Mouse (Mus musculus): ENCODE data around the gene Rapgef4.
A peak's percentile ranks its signal among the peaks of the same experiment; 100 is the strongest.

Rapgef4 gene

GRCm38 (mm10) chr2:71985730-71986129 lies 4.7 kb downstream of the Rapgef4 start:
- DNase-seq: no peak

- no peak for DNase-seq
Measured at GRCm38 (mm10) chr2:71986276-71986848, 5.3 kb downstream of the Rapgef4 start.

GRCm38 (mm10) chr2:71988572-71988971 lies 7.5 kb downstream of the Rapgef4 start:
- DNase-seq: no peak

GRCm38 (mm10) chr2:71992129-71992528 lies 11.1 kb downstream of the Rapgef4 start:
- no peak for DNase-seq

- no peak for DNase-seq
Measured at GRCm38 (mm10) chr2:71993729-71994423, 12.8 kb downstream of the Rapgef4 start.

- DNase-seq: no peak
Measured at GRCm38 (mm10) chr2:71998531-71998930, 17.5 kb downstream of the Rapgef4 start.

- no peak for DNase-seq
Measured at GRCm38 (mm10) chr2:72000102-72000501, 19.1 kb downstream of the Rapgef4 start.

GRCm38 (mm10) chr2:72002843-72003370 lies 21.9 kb downstream of the Rapgef4 start:
- DNase-seq: no peak

- no peak for DNase-seq
Measured at GRCm38 (mm10) chr2:72003756-72004525, 22.9 kb downstream of the Rapgef4 start.

- DNase-seq: no peak
Measured at GRCm38 (mm10) chr2:72005051-72005450, 24.0 kb downstream of the Rapgef4 start.

GRCm38 (mm10) chr2:72009446-72010218 lies 28.6 kb downstream of the Rapgef4 start:
- peak; percentile 57 for DNase-seq

GRCm38 (mm10) chr2:72015366-72015765 lies 34.3 kb downstream of the Rapgef4 start:
- DNase-seq: no peak

GRCm38 (mm10) chr2:72016013-72016412 lies 35.0 kb downstream of the Rapgef4 start:
- DNase-seq: peak; percentile 26

- no peak for DNase-seq
Measured at GRCm38 (mm10) chr2:72017168-72017567, 36.1 kb downstream of the Rapgef4 start.

GRCm38 (mm10) chr2:72018736-72019135 lies 37.7 kb downstream of the Rapgef4 start:
- no peak for DNase-seq

- no peak for DNase-seq
Measured at GRCm38 (mm10) chr2:72020755-72021154, 39.7 kb downstream of the Rapgef4 start.

GRCm38 (mm10) chr2:72021440-72021839 lies 40.4 kb downstream of the Rapgef4 start:
- DNase-seq: no peak

- DNase-seq: no peak
Measured at GRCm38 (mm10) chr2:72021845-72022244, 40.8 kb downstream of the Rapgef4 start.

- DNase-seq: no peak
Measured at GRCm38 (mm10) chr2:72023791-72024190, 42.8 kb downstream of the Rapgef4 start.

- DNase-seq: no peak
Measured at GRCm38 (mm10) chr2:72025660-72026059, 44.6 kb downstream of the Rapgef4 start.

- no peak for DNase-seq
Measured at GRCm38 (mm10) chr2:72026506-72026905, 45.5 kb downstream of the Rapgef4 start.

GRCm38 (mm10) chr2:72029081-72029480 lies 48.0 kb downstream of the Rapgef4 start:
- no peak for DNase-seq

GRCm38 (mm10) chr2:72029586-72030144 lies 48.6 kb downstream of the Rapgef4 start:
- DNase-seq: no peak

All from right cerebral cortex, postnatal 14 days (tissue).